In genomic region chr4:109550338-109551150, GRCm38 (mm10) we compare ENCODE assay signal across 9 mouse cellular contexts. TPM values are rescaled to one million over a fixed set of nuclear protein-coding genes. Genes with fewer than 3 reads are reported as not detected.
A peak's percentile ranks its signal among the peaks of the same experiment; 100 is the strongest.
DNase-seq lines count a peak whose midpoint lies in the region; ATAC-seq lines count a peak whose summit lies in the region.
"Had no signal": no experiment of that assay in that cellular context is flagged by ENCODE, and none has a peak within 500 bp of the region (broad histone marks: within the 10 kb centered on the region; RNA-seq: fewer than 3 reads in every experiment).

No protein-coding gene starts in this region.

- peak overlapping the region; percentile 2; the same call in 1 of the 2 replicates for H3K4me2 ChIP-seq in midbrain, embryonic 15.5 days
- H3K4me2 ChIP-seq in midbrain, embryonic 16.5 days (ENCODE audit: low read length) = no peak overlapping the region

- no peak overlapping the region for H3K4me3 ChIP-seq in midbrain, embryonic 15.5 days
- H3K4me3 ChIP-seq in midbrain, embryonic 16.5 days (ENCODE audit: low read depth, low read length) = no peak overlapping the region
- H3K4me3 ChIP-seq in heart, embryonic 10.5 days = peak overlapping the region; percentile 31

- no peak overlapping the region for H3K9ac ChIP-seq in midbrain, embryonic 15.5 days
- no peak overlapping the region for H3K9ac ChIP-seq in midbrain, embryonic 16.5 days (ENCODE audit: low read depth, low read length)

- H3K27me3 ChIP-seq in midbrain, embryonic 15.5 days (replicated peaks) = no peaks in the 10 kb centered on the region
- H3K27me3 ChIP-seq in midbrain, embryonic 16.5 days (ENCODE audit: control insufficient read depth, insufficient read depth, low read depth, low read length) = no peaks in the 10 kb centered on the region
- no peaks in the 10 kb centered on the region for H3K27me3 ChIP-seq in heart, embryonic 10.5 days (ENCODE audit: insufficient read depth, poor library complexity, severe bottlenecking)

- H3K36me3 ChIP-seq in midbrain, embryonic 15.5 days (replicated peaks) = no peaks in the 10 kb centered on the region
- no peaks in the 10 kb centered on the region for H3K36me3 ChIP-seq in midbrain, embryonic 16.5 days (ENCODE audit: control insufficient read depth, insufficient read depth, low read length)
- no peaks in the 10 kb centered on the region for H3K36me3 ChIP-seq in heart, embryonic 10.5 days

- no peak for DNase-seq in heart, embryonic 10.5 days (ENCODE audit: low spot score)
- DNase-seq in kidney, postnatal 36 days = peak; percentile 36 to 47
- DNase-seq in lung, postnatal 4 days = peak; percentile 29 to 36
- no peak for DNase-seq in embryo, embryonic 10.5 days (ENCODE audit: low spot score)
- no peak for DNase-seq in natural killer cell, adult 2 months (ENCODE audit: low spot score in 2 of 2)

- H3K9me3 ChIP-seq in midbrain, embryonic 15.5 days = no peaks in the 10 kb centered on the region
- no peaks in the 10 kb centered on the region for H3K9me3 ChIP-seq in midbrain, embryonic 16.5 days (replicated peaks; ENCODE audit: control insufficient read depth, low read length, poor library complexity, severe bottlenecking)
- peaks cover 3% of the 10 kb centered on the region; the same call in 1 of the 2 replicates for H3K9me3 ChIP-seq in heart, embryonic 10.5 days

- H3K4me1 ChIP-seq in midbrain, embryonic 15.5 days = no peaks in the 10 kb centered on the region
- no peaks in the 10 kb centered on the region for H3K4me1 ChIP-seq in midbrain, embryonic 16.5 days (ENCODE audit: control insufficient read depth, insufficient read depth, low read length)
- no peaks in the 10 kb centered on the region for H3K4me1 ChIP-seq in heart, embryonic 10.5 days

- H3K27ac ChIP-seq in midbrain, embryonic 15.5 days = no peak overlapping the region
- no peak overlapping the region for H3K27ac ChIP-seq in midbrain, embryonic 16.5 days (ENCODE audit: low read length)
- no peak overlapping the region for H3K27ac ChIP-seq in heart, embryonic 10.5 days

- ATAC-seq in midbrain, embryonic 15.5 days (replicated peaks) = no peak
- ATAC-seq in midbrain, embryonic 16.5 days = no peak
- ATAC-seq in monocyte, adult 5-6 weeks (replicated peaks; ENCODE audit: insufficient number of reproducible peaks, low FRiP score, low TSS enrichment, poor library complexity, severe bottlenecking) = no peak

- 51% methylated on average over 11 of the region's 11 CpGs for WGBS in midbrain, embryonic 15.5 days
- 53% methylated on average over 11 of the region's 11 CpGs for WGBS in midbrain, embryonic 16.5 days
- WGBS in heart, embryonic 10.5 days = 15% methylated on average over 11 of the region's 11 CpGs

RNA-seq across cellular contexts. Expression of gene 4930522H14Rik, which starts 19.4 kb away (rescaled TPM):
- not detected in 2 replicates for polyA plus RNA-seq in midbrain, embryonic 15.5 days (2015; fragmentation: Nextera tagmentation; extraction: Ambion mirVana)
- not detected in 2 replicates for polyA plus RNA-seq in midbrain, embryonic 16.5 days (2015; fragmentation: Nextera tagmentation; extraction: Ambion mirVana)
- not detected in 2 replicates for polyA plus RNA-seq in heart, embryonic 10.5 days (2016; fragmentation: Nextera tagmentation; extraction: Ambion mirVana)
- total RNA-seq in monocyte, adult 5-6 weeks (2017) = not detected in 3 replicates
- total RNA-seq: layer of hippocampus, postnatal 14 days had no signal

Comparison
In these comparisons a context has a peak if more than half of its experiments do, and no peak if none do; other contexts are left out.
1. DNase-seq: peak in kidney, postnatal 36 days (2 of 2) and lung, postnatal 4 days (2 of 2); none in heart, embryonic 10.5 days (single experiment), embryo, embryonic 10.5 days (single experiment) and natural killer cell, adult 2 months (0 of 2).